Mouse (Mus musculus) layer of hippocampus, adult 2 months (tissue): Measurements from ENCODE around the gene Figla. TPM values are rescaled to one million over a fixed set of nuclear protein-coding genes. Genes with fewer than 3 reads are reported as not detected.
A peak's percentile ranks its signal among the peaks of the same experiment; 100 is the strongest.

Experiments used
- DNase-seq, 2 experiments: peaks; one replicate each; pipeline ENCODE4 v3.0.0; 2022; ENCODE audit warnings: low spot score in 2 of 2
- H3K27ac ChIP-seq: fragments of 200-600 bp; 2 replicates; pipeline ENCODE4 v1.8.1; 2022
- H3K4me3 ChIP-seq: fragments of 200-600 bp; 2 replicates; pipeline ENCODE4 v1.8.1; 2022; ENCODE audit warnings: mild to moderate bottlenecking
- CTCF ChIP-seq: fragments of 200-600 bp; conservative IDR thresholded peaks from 2 replicates; pipeline ENCODE4 v1.8.1; 2022; ENCODE audit warnings: antibody characterized with exemption, mild to moderate bottlenecking, moderate library complexity
- total RNA-seq, 2 experiments: library from RNA; stranded (reverse); gene quantifications; 2 replicates each; pipeline ENCODE4 v1.2.3; 2021

The Figla gene
- total RNA-seq, 2 experiments from 2014 or later: not detected

DNA sequence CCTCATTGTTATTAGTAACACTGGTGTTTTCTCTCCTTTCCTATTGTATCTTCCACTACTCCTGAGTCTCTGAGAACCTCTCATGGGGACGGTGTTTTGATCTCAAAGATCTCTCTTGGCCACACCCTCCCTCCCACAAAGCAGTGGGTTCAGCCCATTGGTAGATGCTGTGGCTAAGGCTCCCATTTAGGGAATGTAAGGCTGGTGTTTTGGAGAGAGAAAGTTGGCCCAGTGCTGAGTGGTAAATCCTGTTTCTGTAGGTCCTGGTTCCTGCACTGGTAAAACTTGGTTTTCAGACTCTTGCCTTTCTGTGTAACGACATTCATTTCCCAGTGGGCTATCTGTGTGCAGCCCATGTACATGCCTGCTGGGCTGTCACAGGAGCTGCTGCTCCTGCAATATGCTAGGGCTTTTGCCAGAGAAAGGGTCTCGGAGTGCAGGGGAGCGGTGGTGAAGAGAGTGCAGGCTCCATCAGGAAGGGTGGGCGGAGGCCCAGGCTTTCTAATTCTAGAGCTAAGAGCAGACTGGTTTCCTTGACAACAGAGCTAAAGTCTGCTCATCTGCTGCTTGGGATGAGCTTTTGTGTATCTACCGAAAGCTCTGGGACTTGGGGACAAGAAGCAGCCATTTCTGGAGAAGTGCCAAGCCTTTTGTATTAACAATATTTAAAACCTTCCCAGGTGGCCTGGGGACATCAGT is 48.5 kb downstream of the Figla start:
- Histone ChIP-seq H3K27ac (peak overlapping the region; percentile 92), H3K4me3 (no peak overlapping the region)
- TF ChIP-seq CTCF: no peak
- DNase-seq: peak; percentile 83 to 91

DNA sequence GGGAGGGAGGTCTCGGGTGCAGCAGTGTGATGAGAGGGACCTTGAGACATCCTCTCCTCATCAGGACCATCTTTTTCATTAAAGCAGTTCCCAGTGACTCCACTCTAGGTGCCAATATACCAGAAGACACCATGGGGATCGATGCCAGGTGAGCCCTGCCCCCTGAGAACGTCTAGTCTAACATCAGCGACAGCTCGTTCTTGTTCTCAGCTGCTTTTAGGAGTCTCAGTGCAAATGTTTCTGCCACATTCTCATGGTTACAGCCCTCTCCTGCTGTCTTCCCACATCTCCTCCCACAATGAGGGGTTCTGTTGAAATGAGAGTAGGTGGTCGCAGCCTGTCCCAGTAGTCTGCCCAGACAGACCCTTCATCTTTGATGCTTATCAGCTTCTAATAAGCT is 50.8 kb downstream of the Figla start:
- H3K4me3 ChIP-seq: no peak overlapping the region
- H3K27ac ChIP-seq: peak overlapping the region; percentile 92
- TF ChIP-seq CTCF: no peak
- no peak for DNase-seq

DNA sequence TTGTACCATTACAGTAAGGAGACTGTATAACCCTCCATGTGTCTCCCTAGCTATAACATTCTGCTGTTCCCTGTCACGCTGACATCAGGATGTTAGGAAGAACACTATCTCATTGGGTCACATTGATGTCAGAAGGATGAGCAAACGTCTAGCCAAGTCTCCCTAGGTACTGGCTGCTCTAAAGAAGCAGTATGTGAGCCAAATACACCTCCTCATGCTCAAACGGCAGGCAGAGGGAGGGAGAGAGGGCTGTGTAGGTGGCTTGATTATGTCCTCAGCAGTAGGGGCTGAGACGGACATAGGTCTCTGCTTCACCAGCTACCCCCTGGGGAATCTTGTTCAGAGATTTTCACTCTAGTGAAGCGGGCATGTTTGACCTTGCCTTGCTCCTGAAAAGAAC is 51.2 kb downstream of the Figla start:
- no peak for DNase-seq
- no peak for TF ChIP-seq CTCF
- H3K4me3 ChIP-seq: no peak overlapping the region
- peak overlapping the region; percentile 92 for H3K27ac ChIP-seq

DNA sequence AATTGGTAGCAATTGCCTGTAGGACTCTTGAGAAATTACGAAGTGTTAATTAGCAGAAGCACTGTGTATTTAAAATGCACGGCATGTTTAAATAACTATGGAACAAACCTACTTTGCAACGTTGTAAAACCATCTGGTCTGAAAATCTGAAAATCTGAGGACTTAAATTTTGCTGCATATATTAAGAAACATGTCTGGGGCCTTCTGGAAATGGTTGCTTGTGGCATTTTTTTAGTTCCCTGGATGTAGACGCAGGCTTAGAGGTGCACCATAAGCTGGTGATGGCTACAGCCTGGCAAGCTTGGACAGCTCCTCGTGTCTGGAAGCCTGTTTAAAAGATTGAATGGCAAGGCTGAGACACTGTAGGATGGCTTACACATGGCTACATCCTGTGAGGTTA is 53.0 kb downstream of the Figla start:
- TF ChIP-seq CTCF: no peak
- Histone ChIP-seq H3K4me3 (no peak overlapping the region), H3K27ac (peak overlapping the region; percentile 92)
- DNase-seq: peak in 1 of 2 experiments; percentile 67

- no peak for DNase-seq
- TF ChIP-seq CTCF: no peak
- peak overlapping the region; percentile 92 for H3K27ac ChIP-seq
- H3K4me3 ChIP-seq: no peak overlapping the region
Observed at GRCm38 (mm10) chr6:86069856-86070255, 53.9 kb downstream of the Figla start.

DNA sequence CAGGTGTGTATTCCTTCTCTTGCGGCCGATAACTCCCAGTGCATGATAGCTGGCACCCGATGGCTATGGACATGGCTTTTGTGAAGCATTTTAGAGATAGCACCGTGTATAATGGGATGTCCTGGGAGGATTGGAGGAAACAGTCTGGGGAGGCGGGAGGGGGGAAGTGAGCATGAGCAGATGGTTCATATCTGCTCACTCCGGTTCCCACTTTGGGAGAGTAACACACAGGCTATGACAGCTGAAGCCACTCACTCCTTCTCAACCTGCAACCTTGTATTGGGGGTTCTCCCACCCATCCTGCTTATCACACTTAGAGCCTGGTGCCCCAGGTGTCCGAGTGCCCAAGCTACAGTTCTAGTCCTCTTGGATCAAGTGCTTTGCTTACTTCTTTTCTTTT is 54.3 kb downstream of the Figla start:
- H3K27ac ChIP-seq: peak overlapping the region; percentile 92
- DNase-seq: no peak
- H3K4me3 ChIP-seq: no peak overlapping the region
- TF ChIP-seq CTCF: no peak

Other genes starting within 250 kb of the Figla start
- 1 to 10 TPM in 1 of 2 experiments, under 1 TPM in 1; 0.88 to 1.7 TPM for gene Nat8f6, start 195.2 kb upstream of the Figla start, total RNA-seq
- 1 to 10 TPM; 5.6 to 6.8 TPM for gene Nat8f5, start 195.2 kb upstream of the Figla start, total RNA-seq
- gene Nat8, start 184.1 kb upstream of the Figla start, total RNA-seq: 1 to 10 TPM; 4.6 TPM
- gene Nat8f2, start 147.0 kb upstream of the Figla start, total RNA-seq: 1 to 10 TPM; 2.6 to 3.0 TPM
- gene Nat8f4, start 111.3 kb upstream of the Figla start, total RNA-seq: 1 to 10 TPM; 7.7 to 7.9 TPM
- 10 to 100 TPM; 80.4 to 90.2 TPM for gene Tprkb, start 104.3 kb upstream of the Figla start, total RNA-seq
- 10 to 100 TPM; 30.2 to 31.2 TPM for gene Nat8f1, start 100.5 kb upstream of the Figla start, total RNA-seq
- gene Dusp11, start 54.5 kb upstream of the Figla start, total RNA-seq: 10 to 100 TPM; 77.9 to 85.5 TPM
- 100 to 1,000 TPM; 277 to 286 TPM for gene Add2, start 12.5 kb downstream of the Figla start, total RNA-seq
- gene Tgfa, start 179.1 kb downstream of the Figla start, total RNA-seq: 10 to 100 TPM; 28.3 to 32.0 TPM